Mouse (Mus musculus) liver, embryonic 14 days (tissue): ENCODE measurements around the gene Il11ra2. TPM values are rescaled to one million over a fixed set of nuclear protein-coding genes. Genes with fewer than 3 reads are reported as not detected.

Experiments used
- polyA plus RNA-seq: library from polyadenylated mRNA; depleted of rRNA; stranded (reverse); fragments of >200 nt; gene quantifications from 2 replicates; pipeline ENCODE4 v1.2.3, GENCODE M21; 2012; rRNA removed

Gene Il11ra2
- polyA plus RNA-seq = not detected in 2 replicates

DNA sequence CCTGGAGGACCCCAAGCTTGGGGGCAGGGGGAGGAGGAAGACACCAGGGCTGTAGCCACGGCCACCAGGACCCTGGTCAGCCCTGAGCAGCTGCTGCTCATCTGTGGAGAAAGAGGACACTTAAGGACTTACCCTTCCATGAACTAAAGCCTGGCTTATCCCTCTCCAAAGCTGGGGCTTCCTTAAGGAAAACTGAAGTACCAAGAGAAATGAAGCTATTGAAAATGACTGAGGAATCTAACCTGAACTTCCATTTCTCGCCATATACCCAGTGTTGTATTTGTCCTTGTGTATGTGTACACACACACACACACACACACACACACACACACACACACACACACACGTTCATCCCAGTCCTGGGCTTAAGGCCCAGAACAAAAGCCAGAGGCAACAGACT lies at the start of gene Il11ra2:
Gene Il11ra2, minus strand, starts transcription at position 101 of the 400 bp plus-strand sequence.

DNA sequence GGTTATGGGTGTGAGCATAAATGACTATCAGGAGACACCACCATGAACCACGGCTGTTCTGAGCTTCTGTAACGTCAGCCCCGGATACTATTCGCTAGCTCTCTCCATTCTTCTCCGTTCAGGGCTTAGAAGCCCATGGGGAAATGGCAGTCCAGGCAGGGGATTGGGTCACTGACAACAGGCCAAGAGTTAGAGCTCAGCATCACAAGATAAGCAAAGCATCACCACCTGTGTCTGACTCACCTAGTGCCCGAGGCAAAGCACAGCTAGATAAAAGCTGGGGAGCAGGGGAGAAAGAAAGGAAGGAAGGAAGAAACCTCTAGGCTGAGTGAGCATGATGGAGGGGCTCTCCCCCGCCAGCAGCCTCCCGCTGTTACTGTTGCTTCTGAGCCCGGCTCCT lies 6.7 kb downstream of the Il11ra2 start, which contains the start of gene Ccl27b:
Gene Ccl27b, plus strand, starts transcription at position 301 of the 400 bp plus-strand sequence.

DNA sequence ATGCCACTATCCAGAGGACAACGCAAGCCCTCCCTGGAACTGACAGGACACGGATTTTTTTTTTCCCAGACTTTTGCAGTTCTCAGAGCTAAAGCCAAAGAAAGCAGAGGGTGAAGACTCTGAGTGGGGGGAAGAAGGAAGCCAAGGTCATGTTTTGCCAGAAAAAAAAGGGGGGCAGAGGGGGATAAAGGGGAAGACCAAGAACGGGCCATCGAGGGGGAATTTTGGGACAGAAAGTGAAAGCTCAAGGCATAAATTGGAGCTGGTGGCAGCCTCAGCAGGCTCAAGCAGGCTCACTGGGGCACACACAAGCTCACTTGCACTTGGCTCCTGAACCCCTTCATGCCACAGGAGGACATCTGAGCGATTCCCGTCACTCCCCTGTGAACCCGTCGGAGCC lies 32.3 kb downstream of the Il11ra2 start, which contains the start of gene Gm2564:
Gene Gm2564, plus strand, starts transcription at position 301 of the 400 bp plus-strand sequence.

DNA sequence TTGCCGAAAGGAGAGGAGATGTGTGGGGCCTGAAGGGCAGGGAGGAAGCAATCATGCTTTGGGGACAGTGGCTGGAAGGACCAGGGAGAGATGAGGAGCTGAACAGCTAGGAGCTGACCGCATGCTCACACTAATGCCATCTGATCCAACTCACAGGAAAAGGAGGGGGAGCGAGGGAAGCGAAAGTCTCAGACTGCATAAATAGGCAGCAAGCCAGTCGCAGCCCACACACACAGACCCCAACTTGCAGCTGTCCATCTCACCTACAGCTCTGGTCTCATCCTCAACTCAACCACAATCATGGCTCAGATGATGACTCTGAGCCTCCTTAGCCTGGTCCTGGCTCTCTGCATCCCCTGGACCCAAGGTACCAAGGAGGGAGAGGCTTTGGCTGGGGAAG lies 49.8 kb downstream of the Il11ra2 start, which contains the start of gene Gm10591:
Gene Gm10591, plus strand, starts transcription at position 301 of the 400 bp plus-strand sequence.

Other genes with a start within 250 kb of the Il11ra2 start
- not detected in 2 replicates for gene Gm21586, start 222.5 kb downstream of the Il11ra2 start, polyA plus RNA-seq
- gene Gm2163, start 195.1 kb downstream of the Il11ra2 start, polyA plus RNA-seq = 0.02 and 0.03 TPM in 2 replicates
- not detected in 2 replicates for gene Fam205a2, start 133.7 kb downstream of the Il11ra2 start, polyA plus RNA-seq
- not detected in 2 replicates for gene Gm10591, start 49.7 kb downstream of the Il11ra2 start, polyA plus RNA-seq
- not detected in 2 replicates for gene Gm2564, start 32.2 kb downstream of the Il11ra2 start, polyA plus RNA-seq
- gene Ccl27b, start 6.6 kb downstream of the Il11ra2 start, polyA plus RNA-seq = not detected in 2 replicates
- not detected in 2 replicates for gene 4930578G10Rik, start 73.7 kb upstream of the Il11ra2 start, polyA plus RNA-seq
- not detected in 2 replicates for gene Ccl19, start 94.7 kb upstream of the Il11ra2 start, polyA plus RNA-seq
- gene Ccl21a, start 112.1 kb upstream of the Il11ra2 start, polyA plus RNA-seq = 0.02 and 0.17 TPM in 2 replicates
- gene Fam205a1, start 192.0 kb upstream of the Il11ra2 start, polyA plus RNA-seq = 0.11 and 0.25 TPM in 2 replicates
- not detected in 2 replicates for gene Gm12394, start 194.9 kb upstream of the Il11ra2 start, polyA plus RNA-seq
- 0.03 and 0.06 TPM in 2 replicates for gene Fam205c, start 212.3 kb upstream of the Il11ra2 start, polyA plus RNA-seq